Mouse (Mus musculus) G1E-ER4 (cell line): ENCODE results near the gene Evi5l. TPM values are rescaled to one million over a fixed set of nuclear protein-coding genes. Genes with fewer than 3 reads are reported as not detected.

ENCODE experiments used
- GATA1 ChIP-seq: IDR thresholded peaks from one replicate; pipeline ENCODE4 v1.8.0; 2012; ENCODE audit warnings: low read length, inconsistent platforms
- polyA plus RNA-seq: library from polyadenylated mRNA; stranded (reverse); fragments of >175 nt; gene quantifications from 2 replicates; pipeline ENCODE4 v1.2.3, GENCODE M21; 2012

Evi5l gene
- polyA plus RNA-seq, 1 experiment: 8.2 TPM

- no peak for TF ChIP-seq GATA1
These were observed 22.8 kb downstream of the Evi5l start for GRCm38 (mm10) chr8:4189031-4189722.

- TF ChIP-seq GATA1: no peak
These were observed 25.9 kb downstream of the Evi5l start for GRCm38 (mm10) chr8:4192305-4192704.

- TF ChIP-seq GATA1: no peak
These were observed 26.6 kb downstream of the Evi5l start for GRCm38 (mm10) chr8:4192807-4193587.

GRCm38 (mm10) chr8:4193588-4193894 is 27.2 kb downstream of the Evi5l start:
- no peak for TF ChIP-seq GATA1

- no peak for TF ChIP-seq GATA1
These were observed 35.0 kb downstream of the Evi5l start for GRCm38 (mm10) chr8:4201321-4201720.

GRCm38 (mm10) chr8:4205246-4206123 is 39.1 kb downstream of the Evi5l start:
- TF ChIP-seq GATA1: no peak

GRCm38 (mm10) chr8:4206182-4207015 is 40.0 kb downstream of the Evi5l start:
- no peak for TF ChIP-seq GATA1

- no peak for TF ChIP-seq GATA1
These were observed 40.6 kb downstream of the Evi5l start for GRCm38 (mm10) chr8:4207016-4207350.

GRCm38 (mm10) chr8:4211097-4211496 is 44.7 kb downstream of the Evi5l start:
- TF ChIP-seq GATA1: no peak

- no peak for TF ChIP-seq GATA1
These were observed 46.4 kb downstream of the Evi5l start for GRCm38 (mm10) chr8:4212809-4213209.

- no peak for TF ChIP-seq GATA1
These were observed 47.0 kb downstream of the Evi5l start for GRCm38 (mm10) chr8:4213210-4214005.

GRCm38 (mm10) chr8:4214006-4214980 is 47.9 kb downstream of the Evi5l start:
- no peak for TF ChIP-seq GATA1

GRCm38 (mm10) chr8:4216296-4216695 is 49.9 kb downstream of the Evi5l start:
- no peak for TF ChIP-seq GATA1
